Mouse (Mus musculus): Measurements from ENCODE around the gene Gm16485. TPM values are rescaled to one million over a fixed set of nuclear protein-coding genes. Genes with fewer than 3 reads are reported as not detected.

Gene Gm16485
- not detected for polyA plus RNA-seq (2014; fragmentation: Illumina TruSeq; extraction: RNeasy Lipid Tissue Mini Kit (QIAGEN cat#74804); ENCODE audit: low read depth, low replicate concordance)

GRCm38 (mm10) chr9:8971491-8971890 is at the start of gene Gm16485:
TSS of gene Gm16485 (plus strand) at chr9:8971791.

Other genes with a start within 250 kb of the Gm16485 start
- gene Pgr, start 72.0 kb upstream of the Gm16485 start, polyA plus RNA-seq (2014; fragmentation: Illumina TruSeq; extraction: RNeasy Lipid Tissue Mini Kit (QIAGEN cat#74804); ENCODE audit: low read depth, low replicate concordance) = not detected

Measured in testis, adult 10 weeks (tissue).